Mouse (Mus musculus): Measurements from ENCODE around the gene Cdh22. TPM values are rescaled to one million over a fixed set of nuclear protein-coding genes. Genes with fewer than 3 reads are reported as not detected.
A peak's percentile ranks its signal among the peaks of the same experiment; 100 is the strongest.

The Cdh22 gene
- polyA plus RNA-seq, 1 experiment from 2014 or later: 9.4 TPM

- no peak overlapping the region for H3K9ac ChIP-seq
- H3K4me2 ChIP-seq: no peak overlapping the region
- no peak overlapping the region for H3K27ac ChIP-seq
- H3K9me3 ChIP-seq: no peaks in the 10 kb centered on the region
- WGBS: 70% methylated on average over 6 of the region's 6 CpGs
- H3K36me3 ChIP-seq: no peaks in the 10 kb centered on the region
- H3K4me1 ChIP-seq (replicated peaks): peaks cover 56% of the 10 kb centered on the region
- ATAC-seq (ENCODE audit: low FRiP score): no peak
- peaks cover 54% of the 10 kb centered on the region for H3K27me3 ChIP-seq
- no peak overlapping the region for H3K4me3 ChIP-seq
These were observed 37.1 kb downstream of the Cdh22 start for GRCm38 (mm10) chr2:165197546-165197945.

GRCm38 (mm10) chr2:165195411-165196182, 39.1 kb downstream of the Cdh22 start:
- Histone ChIP-seq H3K9me3 (no peaks in the 10 kb centered on the region), H3K36me3 (no peaks in the 10 kb centered on the region), H3K9ac (peak overlapping the region; percentile 61), H3K27me3 (peaks cover 49% of the 10 kb centered on the region), H3K4me2 (peak overlapping the region; percentile 42), H3K4me3 (no peak overlapping the region), H3K4me1 (replicated peaks) (peaks cover 46% of the 10 kb centered on the region), H3K27ac (peak overlapping the region; percentile 83)
- ATAC-seq (ENCODE audit: low FRiP score): peak; percentile 61
- 2% methylated on average over 32 of the region's 32 CpGs for WGBS

- Histone ChIP-seq H3K36me3 (no peaks in the 10 kb centered on the region), H3K9me3 (no peaks in the 10 kb centered on the region), H3K4me3 (no peak overlapping the region), H3K27ac (no peak overlapping the region; the same call in 1 of the 2 replicates), H3K27me3 (peaks cover 49% of the 10 kb centered on the region), H3K4me1 (replicated peaks) (peaks cover 46% of the 10 kb centered on the region), H3K9ac (no peak overlapping the region), H3K4me2 (no peak overlapping the region)
- WGBS: 41% methylated on average over 7 of the region's 7 CpGs
- ATAC-seq (ENCODE audit: low FRiP score): no peak
These were observed 43.2 kb downstream of the Cdh22 start for GRCm38 (mm10) chr2:165191483-165191882.

- 70% methylated on average over 3 of the region's 3 CpGs for WGBS
- Histone ChIP-seq H3K9ac (no peak overlapping the region), H3K36me3 (no peaks in the 10 kb centered on the region), H3K27ac (no peak overlapping the region), H3K9me3 (no peaks in the 10 kb centered on the region), H3K4me2 (no peak overlapping the region), H3K4me1 (replicated peaks) (peaks cover 28% of the 10 kb centered on the region), H3K4me3 (no peak overlapping the region), H3K27me3 (peaks cover 50% of the 10 kb centered on the region)
- ATAC-seq (ENCODE audit: low FRiP score): no peak
These were observed 45.1 kb downstream of the Cdh22 start for GRCm38 (mm10) chr2:165189546-165189945.

GRCm38 (mm10) chr2:165187648-165188380, 46.8 kb downstream of the Cdh22 start:
- Histone ChIP-seq H3K4me1 (replicated peaks) (peaks cover 42% of the 10 kb centered on the region), H3K36me3 (no peaks in the 10 kb centered on the region), H3K4me2 (no peak overlapping the region), H3K27ac (no peak overlapping the region), H3K27me3 (peaks cover 42% of the 10 kb centered on the region), H3K4me3 (no peak overlapping the region), H3K9ac (no peak overlapping the region), H3K9me3 (no peaks in the 10 kb centered on the region)
- 70% methylated on average over 9 of the region's 9 CpGs for WGBS
- ATAC-seq (ENCODE audit: low FRiP score): no peak

GRCm38 (mm10) chr2:165184015-165184633, 50.5 kb downstream of the Cdh22 start:
- peak overlapping the region; percentile 43 for H3K9ac ChIP-seq
- peaks cover 58% of the 10 kb centered on the region for H3K4me1 ChIP-seq (replicated peaks)
- H3K9me3 ChIP-seq: no peaks in the 10 kb centered on the region
- H3K36me3 ChIP-seq: no peaks in the 10 kb centered on the region
- WGBS: 23% methylated on average over 9 of the region's 9 CpGs
- peaks cover 51% of the 10 kb centered on the region for H3K27me3 ChIP-seq
- H3K4me3 ChIP-seq: no peak overlapping the region
- ATAC-seq (ENCODE audit: low FRiP score): peak; percentile 37
- H3K4me2 ChIP-seq: no peak overlapping the region
- peak overlapping the region; percentile 61 for H3K27ac ChIP-seq

GRCm38 (mm10) chr2:165182085-165182976, 52.3 kb downstream of the Cdh22 start:
- 0 out of 2 replicates have a peak overlapping the region, but pooled peaks have one; percentile 60 for H3K27ac ChIP-seq
- H3K4me2 ChIP-seq: no peak overlapping the region
- H3K27me3 ChIP-seq: peaks cover 48% of the 10 kb centered on the region
- peaks cover 55% of the 10 kb centered on the region for H3K4me1 ChIP-seq (replicated peaks)
- H3K9me3 ChIP-seq: no peaks in the 10 kb centered on the region
- no peak overlapping the region for H3K4me3 ChIP-seq
- no peaks in the 10 kb centered on the region for H3K36me3 ChIP-seq
- 64% methylated on average over 11 of the region's 11 CpGs for WGBS
- H3K9ac ChIP-seq: peak overlapping the region; percentile 53; the same call in 1 of the 2 replicates
- ATAC-seq (ENCODE audit: low FRiP score): peak; percentile 40; the same call in 1 of the 2 replicates

GRCm38 (mm10) chr2:165179231-165179630, 55.4 kb downstream of the Cdh22 start:
- no peak for ATAC-seq (ENCODE audit: low FRiP score)
- peaks cover 55% of the 10 kb centered on the region for H3K27me3 ChIP-seq
- no peak overlapping the region; the same call in 1 of the 2 replicates for H3K27ac ChIP-seq
- no peaks in the 10 kb centered on the region for H3K36me3 ChIP-seq
- peaks cover 64% of the 10 kb centered on the region for H3K4me1 ChIP-seq (replicated peaks)
- 64% methylated on average over 10 of the region's 10 CpGs for WGBS
- H3K4me2 ChIP-seq: no peak overlapping the region
- 0 out of 2 replicates have a peak overlapping the region, but pooled peaks have one; percentile 6 for H3K9ac ChIP-seq
- no peaks in the 10 kb centered on the region for H3K9me3 ChIP-seq
- no peak overlapping the region for H3K4me3 ChIP-seq

GRCm38 (mm10) chr2:165176965-165177364, 57.7 kb downstream of the Cdh22 start:
- H3K9ac ChIP-seq: peak overlapping the region; percentile 25; the same call in 1 of the 2 replicates
- WGBS: 8% methylated on average over 9 of the region's 9 CpGs
- peaks cover 55% of the 10 kb centered on the region for H3K27me3 ChIP-seq
- ATAC-seq (ENCODE audit: low FRiP score): peak; percentile 36; the same call in 1 of the 2 replicates
- H3K36me3 ChIP-seq: no peaks in the 10 kb centered on the region
- peaks cover 42% of the 10 kb centered on the region for H3K4me1 ChIP-seq (replicated peaks)
- no peak overlapping the region for H3K4me3 ChIP-seq
- no peaks in the 10 kb centered on the region for H3K9me3 ChIP-seq
- H3K4me2 ChIP-seq: 0 out of 2 replicates have a peak overlapping the region, but pooled peaks have one; percentile 2
- peak overlapping the region; percentile 52 for H3K27ac ChIP-seq

- no peaks in the 10 kb centered on the region for H3K9me3 ChIP-seq
- H3K4me3 ChIP-seq: no peak overlapping the region
- peaks cover 56% of the 10 kb centered on the region for H3K27me3 ChIP-seq
- no peak overlapping the region for H3K4me2 ChIP-seq
- H3K27ac ChIP-seq: no peak overlapping the region
- 17% methylated on average over 18 of the region's 18 CpGs for WGBS
- no peak overlapping the region for H3K9ac ChIP-seq
- peaks cover 45% of the 10 kb centered on the region for H3K4me1 ChIP-seq (replicated peaks)
- ATAC-seq (ENCODE audit: low FRiP score): no peak
- H3K36me3 ChIP-seq: no peaks in the 10 kb centered on the region; the same call in 1 of the 2 replicates
These were observed 67.8 kb downstream of the Cdh22 start for GRCm38 (mm10) chr2:165166664-165167435.

GRCm38 (mm10) chr2:165162221-165162620, 72.4 kb downstream of the Cdh22 start:
- Histone ChIP-seq H3K4me3 (no peak overlapping the region), H3K27ac (no peak overlapping the region), H3K9me3 (no peaks in the 10 kb centered on the region), H3K27me3 (peaks cover 25% of the 10 kb centered on the region), H3K4me1 (replicated peaks) (peaks cover 70% of the 10 kb centered on the region), H3K36me3 (no peaks in the 10 kb centered on the region), H3K4me2 (no peak overlapping the region), H3K9ac (no peak overlapping the region)
- 6% methylated on average over 5 of the region's 5 CpGs for WGBS
- no peak for ATAC-seq (ENCODE audit: low FRiP score)
